Mouse (Mus musculus) limb, embryonic 14.5 days (tissue): ENCODE results near the gene Trp53. TPM values are rescaled to one million over a fixed set of nuclear protein-coding genes. Genes with fewer than 3 reads are reported as not detected.
A peak's percentile ranks its signal among the peaks of the same experiment; 100 is the strongest.

Source experiments
- ATAC-seq: fragments of 200-750 bp; cut with Nextera tagmentation; 2 replicates; pipeline ENCODE4 v1.8.0; 2017; ENCODE audit warnings: low read depth, moderate number of reproducible peaks, moderate TSS enrichment; ENCODE audit not compliant: low FRiP score
- DNase-seq: peaks from one replicate; pipeline ENCODE4 v3.0.0-alpha.2; 2015; ENCODE audit warnings: low spot score
- H3K27ac ChIP-seq: fragments of 300-500 bp; sonication (generic); replicated peaks from 2 replicates; pipeline ENCODE4 v1.5.1; 2014; ENCODE audit warnings: low read depth, mild to moderate bottlenecking, low read length, moderate library complexity, mixed read lengths
- H3K27me3 ChIP-seq: fragments of 300-500 bp; sonication (generic); 2 replicates; pipeline ENCODE4 v1.6.1; 2014; ENCODE audit warnings: low read length, mixed read lengths; ENCODE audit not compliant: control insufficient read depth, insufficient read depth
- H3K36me3 ChIP-seq: fragments of 300-500 bp; sonication (generic); 2 replicates; pipeline ENCODE4 v1.6.1; 2014; ENCODE audit warnings: mild to moderate bottlenecking, low read length, moderate library complexity, mixed read lengths; ENCODE audit not compliant: control insufficient read depth, insufficient read depth
- H3K4me1 ChIP-seq: fragments of 300-500 bp; sonication (generic); 2 replicates; pipeline ENCODE4 v1.6.1; 2014; ENCODE audit warnings: antibody characterized with exemption, low read length, mixed read lengths; ENCODE audit not compliant: control insufficient read depth, insufficient read depth
- H3K4me2 ChIP-seq: fragments of 300-500 bp; sonication (generic); replicated peaks from 2 replicates; pipeline ENCODE4 v1.6.1; 2014; ENCODE audit warnings: low read depth, mild to moderate bottlenecking, low read length, moderate library complexity; ENCODE audit not compliant: severe bottlenecking
- H3K4me3 ChIP-seq: fragments of 300-500 bp; sonication (generic); replicated peaks from 2 replicates; pipeline ENCODE4 v1.5.1; 2014; ENCODE audit warnings: low read length
- H3K9ac ChIP-seq: fragments of 300-500 bp; sonication (generic); 2 replicates; pipeline ENCODE4 v1.6.1; 2014; ENCODE audit warnings: mild to moderate bottlenecking, low read depth, low read length, moderate library complexity; ENCODE audit not compliant: severe bottlenecking
- H3K9me3 ChIP-seq: fragments of 300-500 bp; sonication (generic); 2 replicates; pipeline ENCODE4 v1.6.1; 2016; ENCODE audit warnings: low read length; ENCODE audit not compliant: control insufficient read depth
- POLR2A ChIP-seq: fragments of 200-500 bp; IDR thresholded peaks from 2 replicates; pipeline ENCODE4 v1.8.0; 2012; ENCODE audit warnings: inconsistent platforms, mild to moderate bottlenecking, moderate library complexity, borderline replicate concordance; ENCODE audit not compliant: insufficient read depth, insufficient read length; ENCODE audit errors: extremely low read depth
- WGBS: fragments of 180-500 bp; shearing (Covaris S2); extraction: QIAGEN DNeasy Blood & Tissue Kit; methylation state at CpG from one replicate; pipeline ENCODE4 v1.1.7; 2014; 5-methylcytosine and 5-hydroxymethylcytosine counted together
- polyA plus RNA-seq, 2 experiments: library from polyadenylated mRNA; depleted of rRNA in 1 of 2; stranded (reverse) in 1 of 2; unstranded in 1 of 2; fragments of >200 nt; fragmentation: Nextera tagmentation in 1 of 2; extraction: Ambion mirVana in 1 of 2; gene quantifications; 2 replicates each; pipeline versions ENCODE4 v1.2.1 to v1.2.3; 2012 to 2014

The Trp53 gene
- polyA plus RNA-seq, 2 experiments, result 138 to 173 TPM

- H3K4me1 ChIP-seq, result no peaks in the 10 kb centered on the region
- no peak for TF ChIP-seq POLR2A
- DNase-seq (no peak), ATAC-seq (no peak)
- H3K9me3 ChIP-seq, result no peaks in the 10 kb centered on the region
- H3K27me3 ChIP-seq, result no peaks in the 10 kb centered on the region
- no peak overlapping the region for H3K9ac ChIP-seq
- no peak overlapping the region for H3K4me3 ChIP-seq
- 0 out of 2 replicates have a peak overlapping the region, but pooled peaks have one; percentile 19 for H3K27ac ChIP-seq
- H3K36me3 ChIP-seq, result peaks cover 57% of the 10 kb centered on the region
- H3K4me2 ChIP-seq, result no peak overlapping the region
- WGBS, result 79% methylated on average over 7 of the region's 7 CpGs
Observed at GRCm38 (mm10) chr11:69591899-69592637, 11.9 kb downstream of the Trp53 start.

DNA sequence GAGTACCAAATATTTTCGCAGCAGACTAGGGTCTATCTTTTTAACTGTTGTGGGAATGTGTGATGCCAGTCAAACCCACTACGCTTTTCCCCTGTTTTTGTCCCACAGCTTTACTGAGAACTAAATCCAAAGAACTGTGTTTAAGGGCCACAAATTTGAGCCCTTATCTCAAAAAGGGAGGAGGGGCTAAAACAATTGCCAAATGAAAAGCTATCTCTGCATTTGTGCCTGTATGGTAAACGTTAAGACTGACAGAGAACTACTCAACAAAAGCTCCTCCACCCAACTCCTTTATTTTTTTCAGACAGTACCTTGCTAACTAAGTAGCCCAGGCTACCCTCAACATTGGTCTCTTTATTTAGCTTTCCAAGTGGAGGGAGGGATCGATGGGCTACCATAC, 12.6 kb downstream of the Trp53 start:
- Histone ChIP-seq H3K27me3 (no peaks in the 10 kb centered on the region), H3K27ac (0 out of 2 replicates have a peak overlapping the region, but pooled peaks have one; percentile 19), H3K4me3 (no peak overlapping the region), H3K9ac (no peak overlapping the region), H3K9me3 (no peaks in the 10 kb centered on the region), H3K4me2 (no peak overlapping the region), H3K4me1 (no peaks in the 10 kb centered on the region), H3K36me3 (peaks cover 50% of the 10 kb centered on the region)
- WGBS, result 88% methylated on average over 4 of the region's 4 CpGs
- DNase-seq (no peak), ATAC-seq (no peak)
- no peak for TF ChIP-seq POLR2A

DNA sequence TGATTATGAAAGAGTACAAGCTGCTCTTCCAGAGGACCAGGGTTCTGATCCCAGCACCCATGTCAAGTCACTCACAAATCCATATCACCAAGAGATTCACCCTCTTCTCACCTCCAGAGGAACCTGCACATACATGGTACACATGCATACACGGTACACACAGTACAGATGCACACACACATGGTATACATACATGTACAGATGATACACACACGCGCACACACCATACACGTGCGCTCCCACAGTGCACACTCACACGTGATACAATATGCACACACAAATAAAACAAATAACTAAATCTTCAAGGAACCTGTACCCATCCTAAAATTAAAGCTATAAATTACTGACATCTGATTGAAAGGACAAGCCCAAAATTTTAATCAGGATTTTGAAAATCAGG, 14.7 kb downstream of the Trp53 start:
- no peak overlapping the region for H3K9ac ChIP-seq
- H3K4me2 ChIP-seq, result no peak overlapping the region
- 96% methylated on average over 6 of the region's 6 CpGs for WGBS
- no peak for DNase-seq
- no peak for TF ChIP-seq POLR2A
- no peak overlapping the region for H3K27ac ChIP-seq
- peaks cover 30% of the 10 kb centered on the region for H3K36me3 ChIP-seq
- no peak overlapping the region for H3K4me3 ChIP-seq
- ATAC-seq, result no peak
- no peaks in the 10 kb centered on the region for H3K9me3 ChIP-seq
- no peaks in the 10 kb centered on the region for H3K27me3 ChIP-seq
- peaks cover 5% of the 10 kb centered on the region for H3K4me1 ChIP-seq

- Histone ChIP-seq H3K4me3 (no peak overlapping the region), H3K9ac (no peak overlapping the region), H3K27ac (no peak overlapping the region; the same call in 1 of the 2 replicates), H3K9me3 (no peaks in the 10 kb centered on the region), H3K4me2 (no peak overlapping the region), H3K27me3 (no peaks in the 10 kb centered on the region; the same call in 1 of the 2 replicates), H3K4me1 (peaks cover 20% of the 10 kb centered on the region), H3K36me3 (0 out of 2 replicates have a peak, but pooled peaks cover 10% of the 10 kb centered on the region)
- DNase-seq (no peak), ATAC-seq (no peak)
- WGBS, result 10% methylated on average over 9 of the region's 9 CpGs
- TF ChIP-seq POLR2A, result no peak
Observed at GRCm38 (mm10) chr11:69599436-69599835, 19.3 kb downstream of the Trp53 start.

GRCm38 (mm10) chr11:69600098-69600497, 19.9 kb downstream of the Trp53 start:
- H3K27ac ChIP-seq, result 0 out of 2 replicates have a peak overlapping the region, but pooled peaks have one; percentile 0

More at GRCm38 (mm10) chr11:69600098-69600497, 19.9 kb downstream of the Trp53 start:
- Histone ChIP-seq H3K9ac (no peak overlapping the region), H3K27me3 (no peaks in the 10 kb centered on the region; the same call in 1 of the 2 replicates), H3K9me3 (no peaks in the 10 kb centered on the region), H3K36me3 (0 out of 2 replicates have a peak, but pooled peaks cover 6% of the 10 kb centered on the region), H3K4me1 (peaks cover 23% of the 10 kb centered on the region), H3K4me2 (0 out of 2 replicates have a peak overlapping the region, but pooled peaks have one; percentile 5), H3K4me3 (no peak overlapping the region)
- WGBS, result 10% methylated on average over 6 of the region's 6 CpGs
- DNase-seq (peak; percentile 67), ATAC-seq (peak; percentile 53)
- no peak for TF ChIP-seq POLR2A
